Mouse (Mus musculus) liver, embryonic 14.5 days (tissue): ENCODE measurements at regions not wholly inside any gene's neighbourhood (a gene's known extent, or its start where the extent isn't known, plus 50 kb on each side); places are given as distances from the start of the nearest gene placed in this dataset.

Experiments used
- ATAC-seq: fragments of 200-750 bp; cut with Nextera tagmentation; 2 replicates; pipeline ENCODE4 v1.8.0; 2017; ENCODE audit warnings: moderate number of reproducible peaks, mild to moderate bottlenecking, moderate library complexity; ENCODE audit not compliant: insufficient read depth
- DNase-seq, 3 experiments: peaks; one replicate each; pipeline ENCODE4 v3.0.0-alpha.2; 2012 to 2013; ENCODE audit warnings: low read depth in 3 of 3, low spot score in 3 of 3
- H3K27ac ChIP-seq: fragments of 300-500 bp; sonication (generic); 2 replicates; pipeline ENCODE4 v1.5.1; 2014; ENCODE audit warnings: moderate library complexity, mild to moderate bottlenecking, control low read depth, inconsistent platforms
- H3K27me3 ChIP-seq: fragments of 300-500 bp; sonication (generic); 2 replicates; pipeline ENCODE4 v1.6.1; 2014; ENCODE audit warnings: mild to moderate bottlenecking, low read length, moderate library complexity; ENCODE audit not compliant: control insufficient read depth, insufficient read depth
- H3K36me3 ChIP-seq: fragments of 300-500 bp; sonication (generic); replicated peaks from 2 replicates; pipeline ENCODE4 v1.6.1; 2014; ENCODE audit warnings: low read depth; ENCODE audit not compliant: control insufficient read depth, insufficient read depth
- H3K4me1 ChIP-seq, 2 experiments: fragments of 200-500 bp in 1 of 2; fragments of 300-500 bp in 1 of 2; sonication (generic) in 1 of 2; replicated peaks; 2 replicates each; pipeline ENCODE4 v1.6.1; 2012 to 2014; ENCODE audit warnings: antibody characterized with exemption in 1 of 2, inconsistent platforms in 1 of 2, low read length in 1 of 2; ENCODE audit not compliant: control insufficient read depth in 2 of 2, insufficient read depth in 2 of 2
- H3K4me2 ChIP-seq: fragments of 300-500 bp; sonication (generic); 2 replicates; pipeline ENCODE4 v1.6.1; 2014; ENCODE audit warnings: low read depth, mild to moderate bottlenecking, control low read depth, moderate library complexity
- H3K4me3 ChIP-seq, 2 experiments: fragments of 200-500 bp in 1 of 2; fragments of 300-500 bp in 1 of 2; sonication (generic) in 1 of 2; 2 replicates each; pipeline ENCODE4 v1.5.1; 2012 to 2014; ENCODE audit warnings: low read depth in 2 of 2, low read length in 2 of 2, mild to moderate bottlenecking in 2 of 2, control low read depth in 1 of 2, inconsistent platforms in 1 of 2, moderate library complexity in 1 of 2; ENCODE audit not compliant: insufficient read depth in 1 of 2
- H3K9ac ChIP-seq: fragments of 300-500 bp; sonication (generic); replicated peaks from 2 replicates; pipeline ENCODE4 v1.6.1; 2014; ENCODE audit warnings: mild to moderate bottlenecking, control low read depth, moderate library complexity
- H3K9me3 ChIP-seq: fragments of 300-500 bp; sonication (generic); 2 replicates; pipeline ENCODE4 v1.6.1; 2016; ENCODE audit warnings: low read length, mixed read lengths; ENCODE audit not compliant: control insufficient read depth
- CTCF ChIP-seq: IDR thresholded peaks from 2 replicates; pipeline ENCODE4 v1.5.1; 2016; ENCODE audit warnings: antibody characterized with exemption, low read depth, control low read depth
- EP300 ChIP-seq: IDR thresholded peaks from 2 replicates; pipeline ENCODE4 v1.6.1; 2016; ENCODE audit warnings: antibody characterized with exemption, low read depth
- WGBS: fragments of 180-500 bp; shearing (Covaris S2); extraction: QIAGEN DNeasy Blood & Tissue Kit; methylation state at CpG from one replicate; pipeline ENCODE4 v1.1.7; 2014; ENCODE audit not compliant: insufficient replicate concordance; 5-methylcytosine and 5-hydroxymethylcytosine counted together

- no peak overlapping the region for H3K4me2 ChIP-seq
- no peak overlapping the region for H3K27ac ChIP-seq
- DNase-seq, result no peak
- no peaks in the 10 kb centered on the region for H3K36me3 ChIP-seq
- no peak for ATAC-seq
- no peak for TF ChIP-seq CTCF
- TF ChIP-seq EP300, result no peak
- no peaks in the 10 kb centered on the region for H3K4me1 ChIP-seq
- 54% methylated on average over 3 of the region's 3 CpGs for WGBS
- no peaks in the 10 kb centered on the region for H3K27me3 ChIP-seq
- H3K9me3 ChIP-seq, result no peaks in the 10 kb centered on the region
- no peak overlapping the region for H3K9ac ChIP-seq
- no peak overlapping the region for H3K4me3 ChIP-seq
Observed at GRCm38 (mm10) chr9:86931196-86931595, 50.7 kb upstream of the Snap91 start.
